Mouse (Mus musculus): Measurements from ENCODE around the gene Atp9a. TPM values are rescaled to one million over a fixed set of nuclear protein-coding genes. Genes with fewer than 3 reads are reported as not detected.
A peak's percentile ranks its signal among the peaks of the same experiment; 100 is the strongest.

Gene Atp9a
- polyA plus RNA-seq, 1 experiment from 2014 or later: 8.9 TPM

DNA sequence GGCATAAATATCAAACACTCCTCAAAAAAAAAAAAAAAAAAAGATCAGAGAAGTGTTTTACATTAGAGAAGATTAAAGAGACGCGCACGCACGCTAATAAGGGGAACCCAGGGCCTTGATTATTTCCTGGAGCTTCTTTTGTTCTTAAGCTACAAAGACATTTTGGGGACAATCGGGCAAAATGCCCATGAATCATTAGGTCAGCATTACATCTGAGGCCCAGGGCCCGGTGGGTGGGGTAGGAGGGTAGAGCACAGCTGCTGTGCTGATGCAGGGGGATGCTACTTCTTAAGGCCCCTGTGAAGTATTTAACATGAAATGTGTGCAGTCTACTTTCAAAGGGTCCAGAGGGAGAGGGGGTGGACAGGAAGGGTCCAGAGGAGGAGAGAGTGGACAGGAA, 97.4 kb downstream of the Atp9a start:
- WGBS: 92% methylated on average over 6 of the region's 6 CpGs
- Histone ChIP-seq H3K4me3 (no peak overlapping the region), H3K9me3 (no peaks in the 10 kb centered on the region), H3K36me3 (peaks cover 8% of the 10 kb centered on the region), H3K27me3 (ENCODE audit: insufficient read depth, poor library complexity, severe bottlenecking) (peaks cover 95% of the 10 kb centered on the region), H3K27ac (no peak overlapping the region), H3K4me1 (peaks cover 6% of the 10 kb centered on the region; the same call in 1 of the 2 replicates)
- DNase-seq (ENCODE audit: low spot score): no peak

GRCm38 (mm10) chr2:168643524-168644177, 98.6 kb downstream of the Atp9a start:
- peaks cover 6% of the 10 kb centered on the region; the same call in 1 of the 2 replicates for H3K4me1 ChIP-seq
- 89% methylated on average over 20 of the region's 20 CpGs for WGBS
- H3K36me3 ChIP-seq: peaks cover 7% of the 10 kb centered on the region

GRCm38 (mm10) chr2:168642187-168642586, 100.0 kb downstream of the Atp9a start:
- Histone ChIP-seq H3K4me1 (peaks cover 7% of the 10 kb centered on the region), H3K36me3 (peaks cover 7% of the 10 kb centered on the region), H3K9me3 (no peaks in the 10 kb centered on the region), H3K27me3 (ENCODE audit: insufficient read depth, poor library complexity, severe bottlenecking) (peaks cover 97% of the 10 kb centered on the region), H3K4me3 (no peak overlapping the region), H3K27ac (no peak overlapping the region)
- WGBS: 83% methylated on average over 11 of the region's 11 CpGs
- no peak for DNase-seq (ENCODE audit: low spot score)

More at GRCm38 (mm10) chr2:168643524-168644177, 98.6 kb downstream of the Atp9a start:
- Histone ChIP-seq H3K9me3 (no peaks in the 10 kb centered on the region), H3K27ac (no peak overlapping the region), H3K27me3 (ENCODE audit: insufficient read depth, poor library complexity, severe bottlenecking) (peaks cover 97% of the 10 kb centered on the region), H3K4me3 (no peak overlapping the region)
- DNase-seq (ENCODE audit: low spot score): no peak

DNA sequence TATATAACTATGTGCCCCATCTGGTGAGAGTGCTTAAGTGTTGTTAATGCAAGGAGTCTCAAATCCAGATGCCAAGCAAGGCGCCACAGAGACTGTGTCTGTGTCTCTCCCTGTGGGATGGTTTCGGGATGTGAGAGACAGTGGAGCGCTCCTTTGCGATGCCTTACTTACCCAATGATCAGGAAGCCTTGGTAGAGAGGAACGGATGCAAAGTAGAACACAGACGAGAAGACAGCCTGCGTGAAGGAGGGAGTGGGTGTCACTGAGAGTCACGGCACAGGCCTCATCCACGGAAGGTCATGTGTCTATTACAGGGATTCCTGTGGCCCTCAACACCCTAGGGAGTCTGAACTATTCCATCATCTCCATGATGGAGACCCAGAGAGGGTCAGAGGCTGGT, 101.7 kb downstream of the Atp9a start:
- H3K27me3 ChIP-seq (ENCODE audit: insufficient read depth, poor library complexity, severe bottlenecking): peaks cover 99% of the 10 kb centered on the region
- H3K4me3 ChIP-seq: no peak overlapping the region
- H3K36me3 ChIP-seq: peaks cover 4% of the 10 kb centered on the region; the same call in 1 of the 2 replicates
- H3K4me1 ChIP-seq: peaks cover 20% of the 10 kb centered on the region
- no peak for DNase-seq (ENCODE audit: low spot score)
- no peaks in the 10 kb centered on the region for H3K9me3 ChIP-seq
- no peak overlapping the region for H3K27ac ChIP-seq
- 91% methylated on average over 9 of the region's 9 CpGs for WGBS

DNA sequence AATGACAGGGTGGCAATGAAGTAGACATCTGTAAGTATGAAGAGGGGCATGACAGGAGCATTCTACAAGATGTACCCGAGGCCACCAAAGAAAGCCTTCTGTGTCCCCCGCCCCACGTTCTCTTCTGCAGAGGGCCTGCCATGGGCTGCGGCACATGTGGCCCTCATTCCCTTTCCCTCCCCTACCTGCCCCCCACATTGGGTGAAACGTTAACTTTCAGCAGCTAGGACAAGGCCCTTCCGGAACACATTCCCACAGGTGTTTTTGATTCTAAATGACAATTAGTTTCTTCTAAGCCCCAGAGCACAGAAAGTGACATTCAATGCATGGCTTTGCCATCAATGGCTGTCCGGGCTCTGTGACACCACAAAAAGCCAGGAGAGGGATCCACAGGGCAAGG, 107.3 kb downstream of the Atp9a start:
- Histone ChIP-seq H3K4me1 (peaks cover 49% of the 10 kb centered on the region), H3K4me3 (no peak overlapping the region), H3K27ac (peak overlapping the region; percentile 42; the same call in 1 of the 2 replicates), H3K9me3 (no peaks in the 10 kb centered on the region), H3K27me3 (ENCODE audit: insufficient read depth, poor library complexity, severe bottlenecking) (peaks cover 80% of the 10 kb centered on the region), H3K36me3 (no peaks in the 10 kb centered on the region)
- 52% methylated on average over 7 of the region's 7 CpGs for WGBS
- DNase-seq (ENCODE audit: low spot score): no peak

- peaks cover 77% of the 10 kb centered on the region for H3K27me3 ChIP-seq (ENCODE audit: insufficient read depth, poor library complexity, severe bottlenecking)
- H3K36me3 ChIP-seq: no peaks in the 10 kb centered on the region
- H3K9me3 ChIP-seq: no peaks in the 10 kb centered on the region
- WGBS: 5% methylated on average over 14 of the region's 14 CpGs
- H3K4me1 ChIP-seq: peaks cover 49% of the 10 kb centered on the region
- H3K4me3 ChIP-seq: peak overlapping the region; percentile 41
- DNase-seq (ENCODE audit: low spot score): peak; percentile 96
- H3K27ac ChIP-seq: peak overlapping the region; percentile 72
Measured at GRCm38 (mm10) chr2:168633301-168633816, 108.8 kb downstream of the Atp9a start.

DNA sequence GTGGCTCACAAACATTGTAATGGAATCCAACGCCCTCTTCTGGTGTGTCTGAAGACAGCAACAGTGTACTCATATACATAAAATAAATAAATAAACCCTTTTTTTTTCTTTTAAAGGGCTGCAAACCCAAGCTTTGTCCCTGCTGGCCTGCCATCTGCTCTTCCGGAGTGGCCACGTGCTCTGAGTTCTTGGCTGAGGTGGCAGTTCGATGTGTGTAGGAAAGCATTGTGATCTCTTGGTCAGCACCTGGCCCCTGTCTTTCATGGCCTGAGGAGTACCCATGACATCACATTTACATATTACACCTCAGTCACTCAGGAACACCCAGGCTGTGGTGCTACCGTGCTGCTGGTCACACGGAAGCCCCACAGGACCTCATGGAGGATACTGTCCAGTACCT, 109.7 kb downstream of the Atp9a start:
- H3K27me3 ChIP-seq (ENCODE audit: insufficient read depth, poor library complexity, severe bottlenecking): peaks cover 75% of the 10 kb centered on the region

GRCm38 (mm10) chr2:168628787-168629186, 113.4 kb downstream of the Atp9a start:
- Histone ChIP-seq H3K27me3 (ENCODE audit: insufficient read depth, poor library complexity, severe bottlenecking) (peaks cover 69% of the 10 kb centered on the region), H3K27ac (no peak overlapping the region), H3K36me3 (no peaks in the 10 kb centered on the region), H3K4me1 (peaks cover 13% of the 10 kb centered on the region), H3K9me3 (peaks cover 6% of the 10 kb centered on the region), H3K4me3 (no peak overlapping the region)
- DNase-seq (ENCODE audit: low spot score): no peak
- 28% methylated on average over 8 of the region's 8 CpGs for WGBS

More for the DNA sequence above, 109.7 kb downstream of the Atp9a start:
- Histone ChIP-seq H3K36me3 (no peaks in the 10 kb centered on the region), H3K4me1 (peaks cover 47% of the 10 kb centered on the region), H3K4me3 (peak overlapping the region; percentile 41; the same call in 1 of the 2 replicates), H3K27ac (peak overlapping the region; percentile 72), H3K9me3 (no peaks in the 10 kb centered on the region)
- WGBS: 55% methylated on average over 6 of the region's 6 CpGs
- no peak for DNase-seq (ENCODE audit: low spot score)

DNA sequence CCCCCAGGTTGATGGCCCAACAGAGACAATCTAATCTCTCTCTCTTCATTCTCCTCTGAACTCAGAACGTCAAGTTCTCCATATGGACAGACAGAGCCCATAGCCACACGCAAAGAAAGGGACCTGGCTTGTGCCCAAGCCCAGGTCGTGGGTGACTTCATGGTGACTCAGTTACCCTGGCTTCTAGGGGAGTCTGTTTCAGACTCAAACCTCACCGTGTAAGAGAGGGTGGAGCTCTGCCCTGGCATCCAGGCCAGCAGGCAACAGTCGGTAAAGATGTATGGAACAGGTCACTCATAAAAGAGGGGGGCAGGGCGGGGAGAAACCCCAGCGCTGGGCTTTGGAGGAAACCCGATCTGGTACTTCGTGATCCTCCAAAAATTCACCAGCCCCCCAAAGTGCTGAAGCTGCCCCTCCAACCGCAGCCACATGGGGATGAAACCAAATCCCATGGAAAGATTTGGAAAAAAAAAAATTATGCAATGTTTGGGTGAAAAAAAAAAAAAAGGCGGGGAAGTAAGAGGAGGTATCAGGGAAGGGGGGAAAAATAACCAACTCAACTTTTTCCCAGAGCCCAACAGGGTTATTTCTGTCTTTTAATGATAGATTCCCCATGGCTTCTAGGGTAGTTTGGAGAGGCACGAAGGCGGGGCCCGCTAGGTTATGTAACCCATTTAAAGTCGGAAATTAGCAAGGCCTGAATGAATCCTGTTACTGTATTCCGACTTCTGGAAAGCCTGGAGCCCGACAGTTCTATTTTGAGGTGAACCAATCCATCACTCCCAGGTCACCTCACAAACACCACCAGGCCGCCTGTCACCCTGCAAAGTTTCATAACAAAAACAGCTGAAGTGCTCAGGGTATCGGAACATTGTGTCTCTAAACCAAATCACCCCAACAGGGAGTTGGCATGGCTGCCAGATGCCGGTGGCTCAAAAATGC, 114.1 kb downstream of the Atp9a start:
- H3K9me3 ChIP-seq: peaks cover 6% of the 10 kb centered on the region
- 66% methylated on average over 20 of the region's 20 CpGs for WGBS
- no peak for DNase-seq (ENCODE audit: low spot score)
- H3K27me3 ChIP-seq (ENCODE audit: insufficient read depth, poor library complexity, severe bottlenecking): peaks cover 73% of the 10 kb centered on the region
- H3K27ac ChIP-seq: no peak overlapping the region
- H3K4me1 ChIP-seq: peaks cover 6% of the 10 kb centered on the region
- no peaks in the 10 kb centered on the region for H3K36me3 ChIP-seq
- H3K4me3 ChIP-seq: no peak overlapping the region

- 75% methylated on average over 9 of the region's 9 CpGs for WGBS
- H3K9me3 ChIP-seq: peaks cover 6% of the 10 kb centered on the region
- no peak for DNase-seq (ENCODE audit: low spot score)
- H3K36me3 ChIP-seq: no peaks in the 10 kb centered on the region
- no peak overlapping the region for H3K4me3 ChIP-seq
- H3K27me3 ChIP-seq (ENCODE audit: insufficient read depth, poor library complexity, severe bottlenecking): peaks cover 78% of the 10 kb centered on the region
- no peak overlapping the region for H3K27ac ChIP-seq
- peaks cover 2% of the 10 kb centered on the region; the same call in 1 of the 2 replicates for H3K4me1 ChIP-seq
Measured at GRCm38 (mm10) chr2:168626385-168626784, 115.8 kb downstream of the Atp9a start.

DNA sequence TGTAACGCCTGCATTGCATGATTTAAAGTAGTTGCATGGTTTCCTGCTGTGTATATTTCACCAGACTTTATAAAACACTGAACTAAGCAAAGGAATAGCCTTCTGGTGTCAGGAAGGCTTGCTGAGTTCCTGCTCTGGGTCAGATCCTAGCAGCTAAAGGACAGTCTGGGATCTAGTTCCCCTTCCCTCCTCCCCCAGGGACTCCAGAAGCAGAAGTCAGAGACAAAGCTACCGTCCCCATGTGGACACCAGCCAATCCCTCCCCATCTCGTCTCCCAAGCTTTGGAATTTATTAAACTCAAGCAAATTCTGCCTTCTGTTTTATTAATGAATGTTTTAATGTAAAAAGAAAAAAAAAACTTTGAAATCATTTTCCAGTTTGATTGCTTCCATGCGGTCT, 117.1 kb downstream of the Atp9a start:
- H3K4me3 ChIP-seq: no peak overlapping the region
- no peak for DNase-seq (ENCODE audit: low spot score)
- peaks cover 78% of the 10 kb centered on the region for H3K27me3 ChIP-seq (ENCODE audit: insufficient read depth, poor library complexity, severe bottlenecking)
- peaks cover 6% of the 10 kb centered on the region for H3K9me3 ChIP-seq
- 81% methylated on average over 4 of the region's 4 CpGs for WGBS
- no peak overlapping the region for H3K27ac ChIP-seq
- H3K4me1 ChIP-seq: peaks cover 4% of the 10 kb centered on the region; the same call in 1 of the 2 replicates
- no peaks in the 10 kb centered on the region for H3K36me3 ChIP-seq

DNA sequence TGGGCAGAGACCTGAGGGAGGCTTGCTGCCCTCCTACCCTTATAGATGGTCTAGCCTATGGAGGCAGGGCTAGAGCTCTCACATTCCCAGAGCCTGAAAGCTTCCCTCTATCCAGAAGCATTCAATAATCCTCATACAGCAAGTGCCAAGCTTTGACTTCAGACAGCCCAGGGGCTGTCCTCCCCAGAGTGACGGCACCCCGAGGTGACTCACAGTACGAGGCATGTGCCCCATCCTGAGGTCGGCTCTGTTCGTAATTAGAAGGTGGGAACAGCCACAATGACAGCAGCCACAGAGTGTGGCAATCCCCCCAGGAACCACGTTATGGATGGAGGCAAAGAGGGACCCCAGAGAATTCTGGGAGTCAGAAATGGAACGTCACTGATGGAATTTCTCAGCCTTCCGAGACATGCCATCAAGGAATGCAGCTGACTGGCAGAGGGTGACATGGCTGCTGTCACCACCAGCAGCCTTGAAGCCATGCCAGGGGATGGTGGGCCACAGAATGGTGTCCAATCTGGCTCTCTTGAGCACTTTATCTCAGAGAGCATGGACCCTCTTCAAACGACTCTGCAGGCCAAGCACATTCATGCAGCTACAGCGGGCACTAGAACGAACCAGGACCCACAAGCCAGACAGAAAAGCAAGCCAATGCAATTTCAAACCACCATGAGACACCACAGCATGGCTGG, 121.0 kb downstream of the Atp9a start:
- Histone ChIP-seq H3K27me3 (ENCODE audit: insufficient read depth, poor library complexity, severe bottlenecking) (peaks cover 78% of the 10 kb centered on the region), H3K4me1 (peaks cover 10% of the 10 kb centered on the region; the same call in 1 of the 2 replicates), H3K36me3 (no peaks in the 10 kb centered on the region), H3K4me3 (no peak overlapping the region), H3K9me3 (peaks cover 6% of the 10 kb centered on the region), H3K27ac (no peak overlapping the region; the same call in 1 of the 2 replicates)
- WGBS: 72% methylated on average over 11 of the region's 11 CpGs
- no peak for DNase-seq (ENCODE audit: low spot score)

All from heart, embryonic 10.5 days (tissue).